Mouse (Mus musculus): ENCODE data around the gene Gm6525. TPM values are rescaled to one million over a fixed set of nuclear protein-coding genes. Genes with fewer than 3 reads are reported as not detected.

The Gm6525 gene
- polyA plus RNA-seq (2014; fragmentation: Nextera tagmentation; extraction: Ambion mirVana): 0.87 and 0.97 TPM in 2 replicates

DNA sequence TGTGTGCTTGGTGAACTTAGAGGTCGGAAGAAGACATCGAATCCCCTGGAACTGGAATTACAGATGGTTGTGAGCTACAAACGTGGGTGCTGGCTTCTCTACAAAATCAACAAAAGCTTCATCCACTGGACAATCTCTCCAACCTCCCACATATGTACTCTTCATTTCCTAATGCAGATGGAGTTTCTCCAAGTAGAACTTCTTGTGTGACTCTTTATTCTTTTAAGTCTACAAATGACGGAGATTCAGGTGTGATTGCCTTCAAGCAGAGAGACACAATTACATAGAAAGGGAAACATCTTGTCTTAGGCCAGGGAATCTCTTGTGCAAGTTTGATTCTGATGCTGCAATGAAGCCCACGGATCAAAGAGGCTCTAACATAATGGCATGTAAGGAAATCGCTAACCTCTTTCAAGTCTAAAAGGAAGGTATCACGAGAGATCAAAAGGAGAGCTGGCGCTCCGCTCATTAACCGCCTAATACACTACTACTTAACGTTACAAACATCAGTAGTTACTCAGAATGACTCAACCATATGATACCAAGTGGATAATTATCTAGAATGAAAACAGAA is at the start of gene Gm6525:
TSS of gene Gm6525 (plus strand) at position 524 of the 574 bp plus-strand sequence.
- WGBS: 52% methylated on average over 11 of the region's 11 CpGs
- ATAC-seq: no peak
- H3K27ac ChIP-seq (ENCODE audit: low read depth, low read length): no peak within 1 kb of the TSS

GRCm38 (mm10) chr3:84125704-84126289 is 48.1 kb upstream of the Gm6525 start:
- Histone ChIP-seq H3K36me3 (ENCODE audit: control insufficient read depth, insufficient read depth, low read length) (no peaks in the 10 kb centered on the region), H3K27me3 (replicated peaks; ENCODE audit: control insufficient read depth, insufficient read depth, low read length) (no peaks in the 10 kb centered on the region), H3K4me2 (ENCODE audit: low read length) (no peak overlapping the region), H3K9ac (ENCODE audit: low read length) (no peak overlapping the region), H3K9me3 (replicated peaks; ENCODE audit: control insufficient read depth, low read length) (no peaks in the 10 kb centered on the region), H3K27ac (ENCODE audit: low read depth, low read length) (no peak overlapping the region), H3K4me3 (ENCODE audit: low read depth, low read length) (no peak overlapping the region), H3K4me1 (ENCODE audit: control insufficient read depth, insufficient read depth, low read length) (no peaks in the 10 kb centered on the region)
- WGBS: 72% methylated on average over 6 of the region's 6 CpGs
- no peak for ATAC-seq
- no peak for DNase-seq (ENCODE audit: low spot score)

More for the DNA sequence above, at the start of gene Gm6525:
- Histone ChIP-seq H3K4me3 (ENCODE audit: low read depth, low read length) (no peak within 1 kb of the TSS), H3K9me3 (replicated peaks; ENCODE audit: control insufficient read depth, low read length) (no peaks in the 10 kb centered on the region), H3K4me1 (ENCODE audit: control insufficient read depth, insufficient read depth, low read length) (peaks cover 8% of the 10 kb centered on the region; the same call in 1 of the 2 replicates), H3K9ac (ENCODE audit: low read length) (no peak within 1 kb of the TSS), H3K27me3 (replicated peaks; ENCODE audit: control insufficient read depth, insufficient read depth, low read length) (no peaks in the 10 kb centered on the region), H3K4me2 (ENCODE audit: low read length) (no peak within 1 kb of the TSS), H3K36me3 (ENCODE audit: control insufficient read depth, insufficient read depth, low read length) (peaks cover 70% of the 10 kb centered on the region)
- DNase-seq (ENCODE audit: low spot score): no peak

DNA sequence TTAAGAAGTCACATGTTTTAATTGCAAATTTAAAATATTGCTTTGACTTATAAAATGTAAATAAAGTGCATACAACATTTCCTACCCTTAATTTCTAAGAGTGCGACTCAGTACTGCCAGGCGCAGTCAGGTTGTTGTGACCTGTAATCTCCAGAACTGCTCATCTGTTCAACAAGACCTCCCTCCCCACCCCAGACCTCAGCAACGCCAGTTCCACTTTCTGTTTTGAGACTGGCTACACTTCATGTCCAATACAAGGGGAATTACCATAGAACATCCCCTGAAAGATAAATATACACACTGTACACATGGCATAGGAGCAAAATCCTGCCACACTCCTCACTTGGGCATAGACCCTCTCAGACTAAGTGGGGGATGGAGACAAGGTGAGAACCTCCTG is 47.2 kb upstream of the Gm6525 start:
- Histone ChIP-seq H3K9me3 (replicated peaks; ENCODE audit: control insufficient read depth, low read length) (no peaks in the 10 kb centered on the region), H3K4me2 (ENCODE audit: low read length) (no peak overlapping the region), H3K27ac (ENCODE audit: low read depth, low read length) (no peak overlapping the region), H3K9ac (ENCODE audit: low read length) (no peak overlapping the region), H3K27me3 (replicated peaks; ENCODE audit: control insufficient read depth, insufficient read depth, low read length) (no peaks in the 10 kb centered on the region), H3K4me1 (ENCODE audit: control insufficient read depth, insufficient read depth, low read length) (no peaks in the 10 kb centered on the region), H3K4me3 (ENCODE audit: low read depth, low read length) (no peak overlapping the region), H3K36me3 (ENCODE audit: control insufficient read depth, insufficient read depth, low read length) (no peaks in the 10 kb centered on the region)
- WGBS: 89% methylated on average over 3 of the region's 3 CpGs
- DNase-seq (ENCODE audit: low spot score) (no peak), ATAC-seq (no peak)

GRCm38 (mm10) chr3:84127431-84127830 is 46.5 kb upstream of the Gm6525 start:
- no peaks in the 10 kb centered on the region for H3K4me1 ChIP-seq (ENCODE audit: control insufficient read depth, insufficient read depth, low read length)
- DNase-seq (ENCODE audit: low spot score) (no peak), ATAC-seq (no peak)
- H3K27ac ChIP-seq (ENCODE audit: low read depth, low read length): no peak overlapping the region
- no peak overlapping the region for H3K4me3 ChIP-seq (ENCODE audit: low read depth, low read length)
- no peaks in the 10 kb centered on the region for H3K27me3 ChIP-seq (replicated peaks; ENCODE audit: control insufficient read depth, insufficient read depth, low read length)
- no peaks in the 10 kb centered on the region for H3K9me3 ChIP-seq (replicated peaks; ENCODE audit: control insufficient read depth, low read length)
- H3K4me2 ChIP-seq (ENCODE audit: low read length): no peak overlapping the region
- no peak overlapping the region for H3K9ac ChIP-seq (ENCODE audit: low read length)
- H3K36me3 ChIP-seq (ENCODE audit: control insufficient read depth, insufficient read depth, low read length): no peaks in the 10 kb centered on the region
- 92% methylated on average over 2 of the region's 2 CpGs for WGBS

- Histone ChIP-seq H3K36me3 (ENCODE audit: control insufficient read depth, insufficient read depth, low read length) (no peaks in the 10 kb centered on the region), H3K27me3 (replicated peaks; ENCODE audit: control insufficient read depth, insufficient read depth, low read length) (no peaks in the 10 kb centered on the region), H3K4me2 (ENCODE audit: low read length) (no peak overlapping the region), H3K9me3 (replicated peaks; ENCODE audit: control insufficient read depth, low read length) (no peaks in the 10 kb centered on the region), H3K9ac (ENCODE audit: low read length) (no peak overlapping the region), H3K4me1 (ENCODE audit: control insufficient read depth, insufficient read depth, low read length) (no peaks in the 10 kb centered on the region), H3K4me3 (ENCODE audit: low read depth, low read length) (no peak overlapping the region), H3K27ac (ENCODE audit: low read depth, low read length) (no peak overlapping the region)
- no peak for DNase-seq (ENCODE audit: low spot score)
- no peak for ATAC-seq
- WGBS: 80% methylated on average over 11 of the region's 11 CpGs
Measured at GRCm38 (mm10) chr3:84128871-84129870, 44.7 kb upstream of the Gm6525 start.

- no peaks in the 10 kb centered on the region for H3K4me1 ChIP-seq (ENCODE audit: control insufficient read depth, insufficient read depth, low read length)
- no peak for DNase-seq (ENCODE audit: low spot score)
- H3K4me3 ChIP-seq (ENCODE audit: low read depth, low read length): no peak overlapping the region
- H3K9me3 ChIP-seq (replicated peaks; ENCODE audit: control insufficient read depth, low read length): no peaks in the 10 kb centered on the region
- no peak overlapping the region for H3K4me2 ChIP-seq (ENCODE audit: low read length)
- 84% methylated on average over 5 of the region's 5 CpGs for WGBS
- no peaks in the 10 kb centered on the region for H3K27me3 ChIP-seq (replicated peaks; ENCODE audit: control insufficient read depth, insufficient read depth, low read length)
- no peak for ATAC-seq
- H3K36me3 ChIP-seq (ENCODE audit: control insufficient read depth, insufficient read depth, low read length): no peaks in the 10 kb centered on the region
- no peak overlapping the region for H3K9ac ChIP-seq (ENCODE audit: low read length)
- H3K27ac ChIP-seq (ENCODE audit: low read depth, low read length): no peak overlapping the region
Measured at GRCm38 (mm10) chr3:84130776-84131175, 43.1 kb upstream of the Gm6525 start.

- ATAC-seq: no peak
- no peaks in the 10 kb centered on the region for H3K4me1 ChIP-seq (ENCODE audit: control insufficient read depth, insufficient read depth, low read length)
- DNase-seq (ENCODE audit: low spot score): no peak
Measured at GRCm38 (mm10) chr3:84131369-84131768, 42.5 kb upstream of the Gm6525 start.

GRCm38 (mm10) chr3:84135387-84135786 is 38.5 kb upstream of the Gm6525 start:
- DNase-seq (ENCODE audit: low spot score) (no peak), ATAC-seq (no peak)
- no peaks in the 10 kb centered on the region for H3K27me3 ChIP-seq (replicated peaks; ENCODE audit: control insufficient read depth, insufficient read depth, low read length)
- no peaks in the 10 kb centered on the region for H3K36me3 ChIP-seq (ENCODE audit: control insufficient read depth, insufficient read depth, low read length)
- no peaks in the 10 kb centered on the region for H3K4me1 ChIP-seq (ENCODE audit: control insufficient read depth, insufficient read depth, low read length)
- no peaks in the 10 kb centered on the region for H3K9me3 ChIP-seq (replicated peaks; ENCODE audit: control insufficient read depth, low read length)
- no peak overlapping the region for H3K4me2 ChIP-seq (ENCODE audit: low read length)
- no peak overlapping the region for H3K4me3 ChIP-seq (ENCODE audit: low read depth, low read length)
- WGBS: 32% methylated on average over 9 of the region's 9 CpGs
- no peak overlapping the region for H3K9ac ChIP-seq (ENCODE audit: low read length)
- no peak overlapping the region for H3K27ac ChIP-seq (ENCODE audit: low read depth, low read length)

More at GRCm38 (mm10) chr3:84131369-84131768, 42.5 kb upstream of the Gm6525 start:
- Histone ChIP-seq H3K9ac (ENCODE audit: low read length) (no peak overlapping the region), H3K36me3 (ENCODE audit: control insufficient read depth, insufficient read depth, low read length) (no peaks in the 10 kb centered on the region), H3K27me3 (replicated peaks; ENCODE audit: control insufficient read depth, insufficient read depth, low read length) (no peaks in the 10 kb centered on the region), H3K4me3 (ENCODE audit: low read depth, low read length) (no peak overlapping the region), H3K27ac (ENCODE audit: low read depth, low read length) (no peak overlapping the region), H3K4me2 (ENCODE audit: low read length) (no peak overlapping the region), H3K9me3 (replicated peaks; ENCODE audit: control insufficient read depth, low read length) (no peaks in the 10 kb centered on the region)
- 91% methylated on average over 3 of the region's 3 CpGs for WGBS

Measured in forebrain, embryonic 14.5 days (tissue).